Mouse (Mus musculus): Measurements from ENCODE around the gene D8Ertd738e. TPM values are rescaled to one million over a fixed set of nuclear protein-coding genes. Genes with fewer than 3 reads are reported as not detected.

Gene D8Ertd738e
- polyA plus RNA-seq (2014; fragmentation: Illumina TruSeq; extraction: RNeasy Lipid Tissue Mini Kit (QIAGEN cat#74804); ENCODE audit: low read depth, low replicate concordance) = 268 TPM

GRCm38 (mm10) chr8:84249257-84250170 lies at the start of gene D8Ertd738e:
TSS of gene D8Ertd738e (minus strand) at chr8:84249719.

GRCm38 (mm10) chr8:84269950-84270773 lies 20.6 kb upstream of the D8Ertd738e start, which contains the start of gene Ccdc130:
TSS of gene Ccdc130 (minus strand) at chr8:84270380.

DNA sequence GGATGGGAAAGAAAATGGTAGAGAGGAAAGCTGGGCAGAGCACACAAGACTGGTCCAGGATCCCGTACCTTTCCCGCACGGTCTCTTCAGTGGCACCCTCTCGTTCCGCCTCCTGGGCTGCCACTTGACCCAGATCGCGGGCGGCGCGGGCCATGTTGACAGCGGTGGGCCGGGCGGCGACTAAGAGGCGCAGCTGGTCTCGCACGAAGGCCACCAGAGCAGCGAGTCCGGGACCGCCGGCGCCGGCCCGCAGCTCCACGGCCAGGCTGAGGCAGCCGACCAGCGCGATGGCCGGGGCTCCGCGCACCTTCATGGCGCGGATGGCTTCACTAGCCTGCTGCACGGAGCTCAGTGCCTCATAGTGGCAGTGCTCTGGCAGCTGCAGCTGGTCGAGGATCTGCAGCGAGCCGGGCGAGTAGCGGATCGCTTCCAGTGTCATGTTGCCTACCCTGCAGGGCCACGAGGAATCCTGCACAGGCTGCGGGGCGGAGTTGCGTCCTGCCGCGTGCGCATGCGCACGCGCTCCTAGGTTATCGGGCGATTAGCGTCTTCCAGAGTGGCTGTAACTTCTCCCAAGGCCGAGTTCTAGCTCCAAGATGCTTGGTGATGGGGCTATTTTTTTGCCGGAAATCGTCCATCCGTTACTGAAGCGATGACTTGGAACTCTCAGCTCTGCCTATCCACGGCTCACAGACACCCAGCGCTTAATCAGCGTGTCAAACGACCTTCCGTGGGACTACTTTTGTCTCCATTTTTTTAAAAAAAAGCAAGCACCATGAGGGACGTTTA lies 7.5 kb upstream of the D8Ertd738e start, which contains the start of gene Mri1:
TSS of gene Mri1 (minus strand) at position 505 of the 789 bp plus-strand sequence.

GRCm38 (mm10) chr8:84236998-84237473 lies 12.5 kb downstream of the D8Ertd738e start, which contains the start of gene Zswim4:
TSS of gene Zswim4 (minus strand) at chr8:84237055.

Other genes starting within 250 kb of the D8Ertd738e start
- not detected for gene 1700067K01Rik, start 248.2 kb downstream of the D8Ertd738e start, polyA plus RNA-seq (2014; fragmentation: Illumina TruSeq; extraction: RNeasy Lipid Tissue Mini Kit (QIAGEN cat#74804); ENCODE audit: low read depth, low replicate concordance)
- 4.4 TPM for gene 2210011C24Rik, start 237.5 kb downstream of the D8Ertd738e start, polyA plus RNA-seq (2014; fragmentation: Illumina TruSeq; extraction: RNeasy Lipid Tissue Mini Kit (QIAGEN cat#74804); ENCODE audit: low read depth, low replicate concordance)
- gene Palm3, start 228.2 kb downstream of the D8Ertd738e start, polyA plus RNA-seq (2014; fragmentation: Illumina TruSeq; extraction: RNeasy Lipid Tissue Mini Kit (QIAGEN cat#74804); ENCODE audit: low read depth, low replicate concordance) = 0.29 TPM
- gene Il27ra, start 207.1 kb downstream of the D8Ertd738e start, polyA plus RNA-seq (2014; fragmentation: Illumina TruSeq; extraction: RNeasy Lipid Tissue Mini Kit (QIAGEN cat#74804); ENCODE audit: low read depth, low replicate concordance) = 3.0 TPM
- gene Rln3, start 204.7 kb downstream of the D8Ertd738e start, polyA plus RNA-seq (2014; fragmentation: Illumina TruSeq; extraction: RNeasy Lipid Tissue Mini Kit (QIAGEN cat#74804); ENCODE audit: low read depth, low replicate concordance) = not detected
- gene Gm10643, start 184.6 kb downstream of the D8Ertd738e start, polyA plus RNA-seq (2014; fragmentation: Illumina TruSeq; extraction: RNeasy Lipid Tissue Mini Kit (QIAGEN cat#74804); ENCODE audit: low read depth, low replicate concordance) = 4.3 TPM
- gene Rfx1, start 182.9 kb downstream of the D8Ertd738e start, polyA plus RNA-seq (2014; fragmentation: Illumina TruSeq; extraction: RNeasy Lipid Tissue Mini Kit (QIAGEN cat#74804); ENCODE audit: low read depth, low replicate concordance) = 8.2 TPM
- gene Dcaf15, start 145.0 kb downstream of the D8Ertd738e start, polyA plus RNA-seq (2014; fragmentation: Illumina TruSeq; extraction: RNeasy Lipid Tissue Mini Kit (QIAGEN cat#74804); ENCODE audit: low read depth, low replicate concordance) = 9.7 TPM
- gene Podnl1, start 123.7 kb downstream of the D8Ertd738e start, polyA plus RNA-seq (2014; fragmentation: Illumina TruSeq; extraction: RNeasy Lipid Tissue Mini Kit (QIAGEN cat#74804); ENCODE audit: low read depth, low replicate concordance) = not detected
- gene Cc2d1a, start 101.8 kb downstream of the D8Ertd738e start, polyA plus RNA-seq (2014; fragmentation: Illumina TruSeq; extraction: RNeasy Lipid Tissue Mini Kit (QIAGEN cat#74804); ENCODE audit: low read depth, low replicate concordance) = 10.9 TPM
- gene 4930432K21Rik, start 101.7 kb downstream of the D8Ertd738e start, polyA plus RNA-seq (2014; fragmentation: Illumina TruSeq; extraction: RNeasy Lipid Tissue Mini Kit (QIAGEN cat#74804); ENCODE audit: low read depth, low replicate concordance) = 0.34 TPM
- gene Nanos3, start 64.5 kb downstream of the D8Ertd738e start, polyA plus RNA-seq (2014; fragmentation: Illumina TruSeq; extraction: RNeasy Lipid Tissue Mini Kit (QIAGEN cat#74804); ENCODE audit: low read depth, low replicate concordance) = not detected
- 4.4 TPM for gene Zswim4, start 12.7 kb downstream of the D8Ertd738e start, polyA plus RNA-seq (2014; fragmentation: Illumina TruSeq; extraction: RNeasy Lipid Tissue Mini Kit (QIAGEN cat#74804); ENCODE audit: low read depth, low replicate concordance)
- 8.8 TPM for gene Mri1, start 7.6 kb upstream of the D8Ertd738e start, polyA plus RNA-seq (2014; fragmentation: Illumina TruSeq; extraction: RNeasy Lipid Tissue Mini Kit (QIAGEN cat#74804); ENCODE audit: low read depth, low replicate concordance)
- gene Ccdc130, start 20.7 kb upstream of the D8Ertd738e start, polyA plus RNA-seq (2014; fragmentation: Illumina TruSeq; extraction: RNeasy Lipid Tissue Mini Kit (QIAGEN cat#74804); ENCODE audit: low read depth, low replicate concordance) = 8.7 TPM
- gene Cacna1a, start 138.7 kb upstream of the D8Ertd738e start, polyA plus RNA-seq (2014; fragmentation: Illumina TruSeq; extraction: RNeasy Lipid Tissue Mini Kit (QIAGEN cat#74804); ENCODE audit: low read depth, low replicate concordance) = 2.2 TPM